Mouse (Mus musculus) stomach, embryonic 15.5 days (tissue): ENCODE measurements at regions not wholly inside any gene's neighbourhood (a gene's known extent, or its start where the extent isn't known, plus 50 kb on each side); places are given as distances from the start of the nearest gene placed in this dataset.

ENCODE experiments used
- ATAC-seq: fragments of 200-750 bp; cut with Nextera tagmentation; 2 replicates; pipeline ENCODE4 v1.8.0; 2017; ENCODE audit warnings: low read depth, moderate number of reproducible peaks, moderate TSS enrichment; ENCODE audit not compliant: insufficient read depth, low FRiP score
- H3K27ac ChIP-seq: fragments of 300-500 bp; sonication (generic); 2 replicates; pipeline ENCODE4 v1.5.1; 2015; ENCODE audit warnings: mild to moderate bottlenecking, inconsistent platforms
- H3K27me3 ChIP-seq: fragments of 300-500 bp; sonication (generic); replicated peaks from 2 replicates; pipeline ENCODE4 v1.6.1; 2015; ENCODE audit warnings: inconsistent platforms
- H3K36me3 ChIP-seq: fragments of 300-500 bp; sonication (generic); 2 replicates; pipeline ENCODE4 v1.6.1; 2015; ENCODE audit warnings: inconsistent platforms
- H3K4me1 ChIP-seq: fragments of 300-500 bp; sonication (generic); 2 replicates; pipeline ENCODE4 v1.6.1; 2015; ENCODE audit warnings: inconsistent platforms
- H3K4me2 ChIP-seq: fragments of 300-500 bp; sonication (generic); 2 replicates; pipeline ENCODE4 v1.6.1; 2015; ENCODE audit warnings: mild to moderate bottlenecking, inconsistent platforms
- H3K4me3 ChIP-seq: fragments of 300-500 bp; sonication (generic); replicated peaks from 2 replicates; pipeline ENCODE4 v1.5.1; 2015; ENCODE audit warnings: inconsistent platforms
- H3K9ac ChIP-seq: fragments of 300-500 bp; sonication (generic); 2 replicates; pipeline ENCODE4 v1.6.1; 2015; ENCODE audit warnings: inconsistent platforms
- H3K9me3 ChIP-seq: fragments of 300-500 bp; sonication (generic); 2 replicates; pipeline ENCODE4 v1.6.1; 2016; ENCODE audit warnings: inconsistent platforms
- whole genome bisulfite sequencing: fragments of 180-500 bp; shearing (Covaris S2); methylation state at CpG from one replicate; pipeline ENCODE4 v1.1.7; 2015; 5-methylcytosine and 5-hydroxymethylcytosine counted together

GRCm38 (mm10) chr19:56017524-56017923, 269.4 kb upstream of the Habp2 start:
- no peak overlapping the region for H3K4me2 ChIP-seq
- H3K9me3 ChIP-seq: no peaks in the 10 kb centered on the region
- H3K4me3 ChIP-seq: no peak overlapping the region
- no peak overlapping the region for H3K9ac ChIP-seq
- no peak for ATAC-seq
- H3K36me3 ChIP-seq: no peaks in the 10 kb centered on the region
- H3K27me3 ChIP-seq: no peaks in the 10 kb centered on the region
- WGBS: 65% methylated on average over 7 of the region's 7 CpGs
- H3K27ac ChIP-seq: no peak overlapping the region
- H3K4me1 ChIP-seq: no peaks in the 10 kb centered on the region

DNA sequence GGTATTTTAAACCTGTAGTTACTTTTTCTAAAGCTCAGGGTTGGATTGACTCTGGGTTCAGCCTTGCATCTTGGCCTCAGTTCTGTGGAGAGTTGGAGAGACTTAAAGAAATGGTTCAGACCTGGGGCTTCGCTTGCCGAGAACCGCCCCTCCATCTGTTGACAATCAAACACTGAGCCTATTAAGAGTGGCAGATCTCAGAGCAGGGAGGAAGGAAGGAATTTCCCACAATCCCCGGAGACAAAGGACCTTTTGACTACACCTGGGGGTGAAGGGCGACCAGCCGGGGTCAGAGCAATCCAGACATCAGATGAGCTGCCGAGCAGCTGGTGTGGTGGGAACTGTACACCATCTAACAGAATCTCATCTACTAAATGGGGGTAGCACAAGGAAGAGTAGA, 267.8 kb upstream of the Habp2 start:
- no peak for ATAC-seq
- Histone ChIP-seq H3K4me2 (no peak overlapping the region), H3K27ac (no peak overlapping the region), H3K4me1 (no peaks in the 10 kb centered on the region), H3K36me3 (no peaks in the 10 kb centered on the region), H3K4me3 (no peak overlapping the region), H3K9ac (no peak overlapping the region), H3K27me3 (no peaks in the 10 kb centered on the region), H3K9me3 (no peaks in the 10 kb centered on the region)
- 50% methylated on average over 7 of the region's 7 CpGs for WGBS

DNA sequence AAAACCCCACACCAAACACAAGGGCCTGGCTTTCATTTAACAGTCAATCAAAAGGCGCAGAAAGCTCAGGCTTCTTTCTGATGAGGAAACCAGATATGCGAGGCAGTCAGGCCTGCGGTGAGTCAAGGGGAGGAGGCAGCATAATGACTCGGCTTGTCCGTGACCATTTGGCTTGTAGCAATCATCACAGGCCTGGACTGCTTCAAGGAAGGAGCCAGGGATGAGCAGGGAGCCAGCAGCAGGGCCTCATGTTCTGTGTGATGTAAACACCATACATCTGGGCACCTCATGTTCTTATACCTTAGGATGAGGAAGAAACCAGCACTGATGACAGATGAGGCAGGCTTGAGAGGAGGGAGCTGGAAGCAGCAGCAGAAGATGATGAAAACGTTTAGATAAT, 264.6 kb upstream of the Habp2 start:
- WGBS: 35% methylated on average over 6 of the region's 6 CpGs
- Histone ChIP-seq H3K4me3 (no peak overlapping the region), H3K9ac (no peak overlapping the region), H3K4me2 (no peak overlapping the region), H3K4me1 (no peaks in the 10 kb centered on the region), H3K27me3 (no peaks in the 10 kb centered on the region), H3K36me3 (no peaks in the 10 kb centered on the region), H3K27ac (no peak overlapping the region), H3K9me3 (no peaks in the 10 kb centered on the region)
- peak; percentile 27; the same call in 1 of the 2 replicates for ATAC-seq

GRCm38 (mm10) chr19:56024599-56024998, 262.3 kb upstream of the Habp2 start:
- H3K4me1 ChIP-seq: peaks cover 8% of the 10 kb centered on the region; the same call in 1 of the 2 replicates
- H3K4me2 ChIP-seq: no peak overlapping the region
- no peak overlapping the region for H3K9ac ChIP-seq
- no peaks in the 10 kb centered on the region for H3K27me3 ChIP-seq
- no peak overlapping the region for H3K27ac ChIP-seq
- no peaks in the 10 kb centered on the region for H3K9me3 ChIP-seq
- H3K4me3 ChIP-seq: no peak overlapping the region
- no peaks in the 10 kb centered on the region for H3K36me3 ChIP-seq
- no peak for ATAC-seq
- WGBS: 61% methylated on average over 4 of the region's 4 CpGs

GRCm38 (mm10) chr19:56029428-56030281, 257.3 kb upstream of the Habp2 start:
- Histone ChIP-seq H3K27me3 (no peaks in the 10 kb centered on the region), H3K9me3 (no peaks in the 10 kb centered on the region), H3K4me2 (0 out of 2 replicates have a peak overlapping the region, but pooled peaks have one; percentile 6), H3K9ac (no peak overlapping the region), H3K27ac (peak overlapping the region; percentile 58), H3K4me3 (no peak overlapping the region), H3K4me1 (peaks cover 13% of the 10 kb centered on the region), H3K36me3 (no peaks in the 10 kb centered on the region)
- 20% methylated on average over 21 of the region's 21 CpGs for WGBS
- ATAC-seq: peak; percentile 65; the same call in 1 of the 2 replicates

- no peaks in the 10 kb centered on the region for H3K27me3 ChIP-seq
- no peak overlapping the region for H3K9ac ChIP-seq
- no peak overlapping the region for H3K27ac ChIP-seq
- peaks cover 13% of the 10 kb centered on the region for H3K4me1 ChIP-seq
- H3K36me3 ChIP-seq: no peaks in the 10 kb centered on the region
- no peaks in the 10 kb centered on the region for H3K9me3 ChIP-seq
- no peak overlapping the region for H3K4me2 ChIP-seq
- no peak overlapping the region for H3K4me3 ChIP-seq
- 61% methylated on average over 4 of the region's 4 CpGs for WGBS
- no peak for ATAC-seq
Measured at GRCm38 (mm10) chr19:56030401-56030925, 256.5 kb upstream of the Habp2 start.

DNA sequence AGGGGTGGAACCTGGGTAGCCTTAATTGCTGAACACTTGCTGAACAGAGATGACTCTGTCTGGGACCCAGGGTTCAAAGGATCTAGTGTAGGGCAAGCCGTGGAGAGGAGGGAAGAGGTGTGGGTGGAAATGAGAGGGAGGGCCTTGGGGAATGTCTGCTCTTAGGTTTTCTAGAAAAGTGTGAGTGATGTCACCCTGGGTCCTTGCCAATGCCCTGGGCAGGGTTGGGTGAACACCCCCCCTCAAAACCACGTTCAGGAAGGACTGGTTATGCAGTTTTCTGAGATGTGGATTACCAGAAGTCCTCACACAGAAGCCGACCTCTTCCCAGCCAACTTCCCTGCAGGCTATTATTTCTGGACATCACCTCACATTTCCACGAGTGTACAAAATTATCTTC, 252.4 kb upstream of the Habp2 start:
- Histone ChIP-seq H3K9me3 (no peaks in the 10 kb centered on the region), H3K9ac (no peak overlapping the region), H3K4me3 (no peak overlapping the region), H3K4me1 (peaks cover 5% of the 10 kb centered on the region), H3K36me3 (no peaks in the 10 kb centered on the region), H3K27ac (no peak overlapping the region), H3K4me2 (no peak overlapping the region), H3K27me3 (no peaks in the 10 kb centered on the region)
- WGBS: 55% methylated on average over 4 of the region's 4 CpGs
- ATAC-seq: no peak

DNA sequence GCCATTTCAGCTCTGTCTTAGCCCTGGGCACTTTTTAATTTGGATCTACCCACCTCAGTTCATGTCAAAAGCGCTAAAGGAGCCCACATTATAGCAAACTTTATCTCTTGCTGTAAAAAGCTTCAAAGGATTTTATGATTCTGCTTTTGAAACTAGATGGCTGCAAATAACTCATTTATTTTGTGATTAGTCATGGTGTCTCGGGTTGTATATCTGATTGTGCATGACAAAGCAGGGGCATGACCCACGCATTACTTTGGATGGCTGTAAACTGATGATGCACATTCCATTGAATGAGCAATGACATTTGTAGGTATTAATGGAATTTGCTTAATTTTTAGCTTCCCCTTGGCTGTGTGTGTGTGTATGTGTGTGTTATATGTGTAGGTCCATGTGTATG, 249.4 kb upstream of the Habp2 start:
- H3K27me3 ChIP-seq: no peaks in the 10 kb centered on the region
- WGBS: 74% methylated on average over 3 of the region's 3 CpGs
- H3K9me3 ChIP-seq: no peaks in the 10 kb centered on the region
- H3K9ac ChIP-seq: no peak overlapping the region
- ATAC-seq: no peak
- no peak overlapping the region for H3K4me3 ChIP-seq
- H3K4me1 ChIP-seq: no peaks in the 10 kb centered on the region
- H3K4me2 ChIP-seq: no peak overlapping the region
- H3K27ac ChIP-seq: no peak overlapping the region
- no peaks in the 10 kb centered on the region for H3K36me3 ChIP-seq

- Histone ChIP-seq H3K9ac (no peak overlapping the region), H3K27ac (no peak overlapping the region), H3K36me3 (no peaks in the 10 kb centered on the region), H3K4me1 (no peaks in the 10 kb centered on the region), H3K27me3 (no peaks in the 10 kb centered on the region), H3K4me2 (no peak overlapping the region), H3K4me3 (no peak overlapping the region), H3K9me3 (no peaks in the 10 kb centered on the region)
- ATAC-seq: no peak
- 71% methylated on average over 17 of the region's 17 CpGs for WGBS
Measured at GRCm38 (mm10) chr19:56039091-56040004, 247.6 kb upstream of the Habp2 start.

- no peak overlapping the region for H3K27ac ChIP-seq
- no peaks in the 10 kb centered on the region for H3K4me1 ChIP-seq
- H3K27me3 ChIP-seq: no peaks in the 10 kb centered on the region
- ATAC-seq: no peak
- H3K9me3 ChIP-seq: no peaks in the 10 kb centered on the region
- 89% methylated on average over 3 of the region's 3 CpGs for WGBS
- H3K9ac ChIP-seq: no peak overlapping the region
- H3K4me2 ChIP-seq: no peak overlapping the region
- no peaks in the 10 kb centered on the region for H3K36me3 ChIP-seq
- no peak overlapping the region for H3K4me3 ChIP-seq
Measured at GRCm38 (mm10) chr19:56041930-56042329, 245.0 kb upstream of the Habp2 start.

GRCm38 (mm10) chr19:56046784-56047390, 240.1 kb upstream of the Habp2 start:
- no peak overlapping the region for H3K4me3 ChIP-seq
- H3K4me1 ChIP-seq: no peaks in the 10 kb centered on the region
- H3K36me3 ChIP-seq: no peaks in the 10 kb centered on the region
- H3K9ac ChIP-seq: no peak overlapping the region
- no peak overlapping the region for H3K4me2 ChIP-seq
- 64% methylated on average over 16 of the region's 16 CpGs for WGBS
- no peak overlapping the region for H3K27ac ChIP-seq
- ATAC-seq: no peak
- no peaks in the 10 kb centered on the region for H3K9me3 ChIP-seq
- no peaks in the 10 kb centered on the region for H3K27me3 ChIP-seq
